Mouse (Mus musculus) mesoderm, embryonic 11.5 days (tissue): ENCODE data around the gene Znrf4.

Experiments used
- DNase-seq: peaks from one replicate; pipeline ENCODE4 v3.0.0-alpha.2; 2012; ENCODE audit warnings: low read depth, low spot score

Gene Znrf4

DNA sequence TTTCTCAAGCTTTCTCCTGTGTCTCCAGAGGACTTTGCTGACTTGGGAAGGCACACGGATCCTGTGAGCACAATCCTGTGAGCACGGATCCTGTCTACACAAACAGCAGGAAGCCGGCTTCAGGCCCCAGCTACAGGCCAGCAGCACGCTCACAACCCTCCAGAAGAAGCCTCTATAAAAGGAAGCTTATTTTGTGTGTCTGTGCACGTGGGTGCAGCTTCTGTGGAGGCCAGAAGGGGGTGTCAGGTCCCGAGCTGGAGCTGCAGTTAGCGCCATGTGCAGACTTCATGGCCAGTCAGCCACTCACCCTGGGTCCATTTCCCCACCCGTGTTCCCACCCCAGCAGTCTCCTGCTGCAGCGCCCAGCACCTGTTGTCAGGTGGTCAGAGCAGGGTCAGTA, 43.9 kb downstream of the Znrf4 start:
- DNase-seq, result no peak

DNA sequence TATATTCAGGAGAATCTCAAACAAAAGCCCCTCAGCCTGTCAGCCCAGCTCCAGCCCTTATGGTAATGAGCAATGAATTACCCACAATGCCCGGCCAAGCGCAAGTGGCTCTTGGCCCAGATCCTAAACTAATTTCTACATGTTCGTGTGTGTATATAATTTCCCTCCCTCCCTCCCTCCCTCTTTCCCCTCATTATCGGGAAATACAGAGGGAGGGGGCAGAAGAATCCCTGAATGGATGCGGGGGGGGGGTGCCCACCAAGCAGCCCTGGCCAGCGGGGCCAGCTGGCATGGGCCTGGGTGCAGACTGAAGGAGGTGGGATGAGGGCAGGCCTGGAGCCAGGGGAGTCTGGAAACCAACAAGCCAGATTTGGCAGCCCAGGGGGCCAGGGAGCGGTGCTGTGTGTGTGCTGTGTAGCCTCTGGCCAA, 44.8 kb downstream of the Znrf4 start:
- DNase-seq, result no peak

GRCm38 (mm10) chr17:56466747-56467146, 45.5 kb downstream of the Znrf4 start:
- DNase-seq, result no peak

GRCm38 (mm10) chr17:56464817-56465216, 47.4 kb downstream of the Znrf4 start:
- no peak for DNase-seq

GRCm38 (mm10) chr17:56464345-56464744, 47.9 kb downstream of the Znrf4 start:
- no peak for DNase-seq

DNA sequence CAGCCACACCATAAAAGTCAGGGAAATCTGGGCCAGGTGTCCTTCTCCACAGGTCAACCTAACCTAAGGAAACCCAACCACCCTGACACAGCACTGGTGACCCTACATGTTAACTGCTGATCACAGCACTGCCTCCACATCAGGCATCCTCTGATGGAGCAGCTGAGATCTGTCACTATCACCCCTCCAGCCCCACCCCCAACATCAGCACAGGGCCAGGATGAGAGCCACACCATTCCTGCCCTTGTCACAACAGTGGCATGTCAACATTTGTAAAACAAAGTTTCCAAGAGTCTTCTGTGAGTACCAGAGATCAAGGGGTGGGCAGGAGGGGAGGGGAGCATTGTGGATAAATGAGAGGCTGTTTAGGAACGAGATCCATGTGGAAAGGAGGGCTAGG, 48.7 kb downstream of the Znrf4 start:
- DNase-seq, result no peak

- DNase-seq, result no peak
These were observed 49.3 kb downstream of the Znrf4 start for GRCm38 (mm10) chr17:56462835-56463455.

DNA sequence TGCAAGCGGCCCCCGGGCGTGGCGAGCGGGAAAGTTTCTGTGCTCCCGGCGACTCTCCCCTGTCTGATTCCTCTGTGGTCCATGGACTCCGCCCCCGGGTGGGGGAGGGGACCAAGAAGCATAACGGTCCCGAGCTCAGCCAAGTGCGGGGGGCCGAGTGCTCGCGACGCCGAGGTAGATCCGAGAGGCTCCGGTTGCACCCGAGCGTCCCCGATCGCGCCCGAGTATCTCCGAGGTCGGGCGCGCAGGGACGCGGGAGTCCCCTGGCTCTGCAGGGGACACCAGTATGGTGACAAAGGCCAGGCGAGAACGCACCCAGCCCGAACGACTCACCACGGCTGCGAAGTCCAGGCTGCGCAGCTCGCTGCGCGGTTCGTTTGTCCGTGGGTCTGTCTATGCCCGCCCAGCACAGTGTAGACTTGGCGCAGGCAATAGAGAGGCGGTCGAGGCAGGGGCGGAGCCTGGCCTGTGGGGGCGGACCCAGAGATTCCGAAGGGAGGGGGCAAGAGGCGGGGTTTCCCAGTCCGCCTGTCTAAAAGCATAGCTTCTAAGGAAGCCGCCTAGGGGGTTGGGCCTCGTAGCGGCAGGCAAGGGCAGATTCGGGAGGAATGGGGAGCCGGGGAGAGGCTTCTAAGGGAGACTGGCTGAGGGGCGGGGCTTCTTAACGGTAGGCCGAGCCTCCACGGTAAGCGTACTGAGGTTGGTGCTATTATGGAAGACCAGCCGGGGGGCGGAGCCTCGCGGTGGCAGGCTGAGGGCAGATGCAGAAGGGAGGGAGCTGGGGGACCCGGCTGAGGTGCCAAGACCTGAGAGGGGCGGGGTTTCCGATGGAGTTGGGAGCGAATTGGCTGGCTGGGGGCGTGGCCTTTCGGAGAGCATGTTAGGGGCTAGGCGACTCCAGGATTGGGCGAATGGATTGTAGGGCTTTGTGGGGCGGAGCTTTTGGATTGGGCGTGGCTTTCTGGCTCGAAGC, 50.2 kb downstream of the Znrf4 start:
- peak; percentile 99 for DNase-seq
